Mouse (Mus musculus) liver, adult 2 months (tissue): ENCODE measurements around the gene Crim1.

Experiments
- CTCF ChIP-seq: fragments of 200-500 bp; IDR thresholded peaks from 2 replicates; pipeline ENCODE4 v1.5.1; 2011; ENCODE audit warnings: low read depth, low read length, control low read depth
- POLR2A ChIP-seq: fragments of 200-500 bp; IDR thresholded peaks from 2 replicates; pipeline ENCODE4 v1.6.1; 2011; ENCODE audit warnings: low read length, control low read depth; ENCODE audit not compliant: insufficient read depth; ENCODE audit errors: extremely low read depth

- TF ChIP-seq CTCF (no peak), POLR2A (no peak)
Measured at GRCm38 (mm10) chr17:78271731-78272130, 71.7 kb downstream of the Crim1 start.
